Mouse (Mus musculus) midbrain, embryonic 11.5 days (tissue): ENCODE results near the gene Nexn. TPM values are rescaled to one million over a fixed set of nuclear protein-coding genes. Genes with fewer than 3 reads are reported as not detected.

Source experiments
- ATAC-seq: fragments of 200-750 bp; cut with Nextera tagmentation; 2 replicates; pipeline ENCODE4 v1.8.0; 2017; ENCODE audit warnings: moderate TSS enrichment, moderate library complexity; ENCODE audit not compliant: low FRiP score
- DNase-seq: peaks from one replicate; pipeline ENCODE4 v3.0.0; 2015; ENCODE audit warnings: low spot score; ENCODE audit errors: missing footprints
- H3K27ac ChIP-seq: fragments of 300-500 bp; sonication (generic); 2 replicates; pipeline ENCODE4 v1.5.1; 2014; ENCODE audit warnings: low read depth, low read length
- H3K27me3 ChIP-seq: fragments of 300-500 bp; sonication (generic); 2 replicates; pipeline ENCODE4 v1.6.1; 2014; ENCODE audit warnings: mild to moderate bottlenecking, low read length, moderate library complexity, mixed read lengths; ENCODE audit not compliant: control insufficient read depth, insufficient read depth
- H3K36me3 ChIP-seq: fragments of 300-500 bp; sonication (generic); 2 replicates; pipeline ENCODE4 v1.6.1; 2014; ENCODE audit warnings: mild to moderate bottlenecking, low read length, moderate library complexity, mixed read lengths; ENCODE audit not compliant: control insufficient read depth, insufficient read depth
- H3K4me1 ChIP-seq: fragments of 300-500 bp; sonication (generic); 2 replicates; pipeline ENCODE4 v1.6.1; 2014; ENCODE audit warnings: low read length; ENCODE audit not compliant: control insufficient read depth, insufficient read depth
- H3K4me2 ChIP-seq: fragments of 300-500 bp; sonication (generic); 2 replicates; pipeline ENCODE4 v1.6.1; 2014; ENCODE audit warnings: mild to moderate bottlenecking, moderate library complexity
- H3K4me3 ChIP-seq: fragments of 300-500 bp; sonication (generic); 2 replicates; pipeline ENCODE4 v1.5.1; 2014; ENCODE audit warnings: low read depth, low read length
- H3K9ac ChIP-seq: fragments of 300-500 bp; sonication (generic); 2 replicates; pipeline ENCODE4 v1.6.1; 2014; ENCODE audit warnings: low read length
- H3K9me3 ChIP-seq: fragments of 300-500 bp; sonication (generic); 2 replicates; pipeline ENCODE4 v1.6.1; 2016; ENCODE audit warnings: low read length; ENCODE audit not compliant: control insufficient read depth
- WGBS: fragments of 180-500 bp; shearing (Covaris S2); extraction: QIAGEN DNeasy Blood & Tissue Kit; methylation state at CpG from one replicate; pipeline ENCODE4 v1.1.7; 2014; 5-methylcytosine and 5-hydroxymethylcytosine counted together
- polyA plus RNA-seq: library from polyadenylated mRNA; unstranded; fragments of >200 nt; fragmentation: Nextera tagmentation; extraction: Ambion mirVana; gene quantifications from 2 replicates; pipeline ENCODE4 v1.2.1, GENCODE M21; 2014

Nexn gene
- polyA plus RNA-seq, 1 experiment from 2014 or later = 2.6 TPM

DNA sequence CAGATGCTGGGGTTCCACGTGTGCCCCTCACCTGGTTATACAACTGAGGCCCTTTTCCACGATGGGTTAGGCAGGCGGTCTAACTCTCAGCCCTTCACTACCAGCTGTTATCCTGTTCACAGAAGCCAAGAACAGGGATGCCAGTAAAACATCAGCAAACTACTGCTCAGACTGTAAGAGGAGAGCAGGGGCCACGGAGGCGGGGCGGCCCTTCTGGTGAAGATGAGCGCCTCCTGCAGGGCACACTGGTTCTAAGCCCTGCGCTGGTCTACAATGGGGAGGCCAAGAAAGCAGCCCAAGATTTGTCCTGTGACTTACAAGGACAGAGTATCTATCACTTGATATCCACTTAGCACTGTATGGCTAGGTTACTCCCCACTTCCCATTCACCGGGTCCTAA lies 21.7 kb upstream of the Nexn start:
- no peaks in the 10 kb centered on the region for H3K9me3 ChIP-seq
- H3K27ac ChIP-seq = no peak overlapping the region
- H3K4me3 ChIP-seq = no peak overlapping the region
- H3K4me2 ChIP-seq = no peak overlapping the region
- 80% methylated on average over 9 of the region's 9 CpGs for WGBS
- H3K36me3 ChIP-seq = 0 out of 2 replicates have a peak, but pooled peaks cover 5% of the 10 kb centered on the region
- DNase-seq (no peak), ATAC-seq (no peak)
- H3K27me3 ChIP-seq = no peaks in the 10 kb centered on the region
- H3K4me1 ChIP-seq = no peaks in the 10 kb centered on the region
- H3K9ac ChIP-seq = no peak overlapping the region

DNA sequence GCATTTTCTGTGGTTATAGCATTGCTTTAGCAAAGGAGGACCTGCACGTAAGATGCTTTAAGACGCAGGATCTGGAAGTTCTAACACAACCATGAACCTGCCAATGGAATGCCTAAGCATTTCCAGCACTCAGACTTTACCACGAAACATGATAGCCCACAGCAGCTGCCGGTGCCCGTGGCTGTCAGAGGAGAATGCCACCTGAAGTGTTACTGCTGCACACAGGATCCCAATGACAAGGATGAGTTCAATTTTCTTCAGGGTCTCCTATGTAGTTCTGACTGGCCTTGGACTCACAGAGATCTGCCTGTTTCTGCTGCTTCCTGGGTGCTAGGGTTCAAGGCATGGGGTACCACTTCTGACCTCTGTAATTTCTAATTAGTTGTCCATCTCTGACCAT lies 18.6 kb upstream of the Nexn start:
- Histone ChIP-seq H3K27me3 (no peaks in the 10 kb centered on the region), H3K4me3 (no peak overlapping the region), H3K9ac (no peak overlapping the region), H3K4me1 (no peaks in the 10 kb centered on the region), H3K4me2 (no peak overlapping the region), H3K9me3 (no peaks in the 10 kb centered on the region), H3K36me3 (0 out of 2 replicates have a peak, but pooled peaks cover 5% of the 10 kb centered on the region), H3K27ac (no peak overlapping the region)
- WGBS = 93% methylated on average over 5 of the region's 5 CpGs
- DNase-seq = peak; percentile 14
- no peak for ATAC-seq

DNA sequence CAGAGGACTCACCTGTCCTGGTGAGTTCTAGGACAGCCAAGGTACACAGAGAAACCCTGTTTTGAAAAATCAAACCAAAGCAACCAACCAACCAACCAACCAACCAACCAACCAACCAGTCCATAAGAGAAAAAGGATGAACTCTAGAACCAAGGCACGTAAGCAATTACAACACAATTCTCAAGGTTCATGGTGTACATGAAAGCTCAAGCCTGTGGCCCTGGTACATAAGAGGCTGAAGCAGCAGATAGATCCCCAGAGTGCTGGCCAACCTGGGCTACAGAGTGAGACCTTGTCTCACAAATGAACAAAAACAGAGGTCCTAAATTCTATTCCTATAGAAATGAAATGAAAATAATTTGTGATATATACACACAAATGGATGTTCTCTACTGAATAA lies 18.2 kb upstream of the Nexn start:
- no peaks in the 10 kb centered on the region for H3K27me3 ChIP-seq
- H3K4me1 ChIP-seq = no peaks in the 10 kb centered on the region
- no peaks in the 10 kb centered on the region for H3K9me3 ChIP-seq
- H3K4me2 ChIP-seq = no peak overlapping the region
- H3K9ac ChIP-seq = no peak overlapping the region
- 100% methylated on average over 1 of the region's 1 CpGs for WGBS
- ATAC-seq (no peak), DNase-seq (peak; percentile 77)
- H3K27ac ChIP-seq = no peak overlapping the region
- H3K4me3 ChIP-seq = no peak overlapping the region
- 0 out of 2 replicates have a peak, but pooled peaks cover 5% of the 10 kb centered on the region for H3K36me3 ChIP-seq

DNA sequence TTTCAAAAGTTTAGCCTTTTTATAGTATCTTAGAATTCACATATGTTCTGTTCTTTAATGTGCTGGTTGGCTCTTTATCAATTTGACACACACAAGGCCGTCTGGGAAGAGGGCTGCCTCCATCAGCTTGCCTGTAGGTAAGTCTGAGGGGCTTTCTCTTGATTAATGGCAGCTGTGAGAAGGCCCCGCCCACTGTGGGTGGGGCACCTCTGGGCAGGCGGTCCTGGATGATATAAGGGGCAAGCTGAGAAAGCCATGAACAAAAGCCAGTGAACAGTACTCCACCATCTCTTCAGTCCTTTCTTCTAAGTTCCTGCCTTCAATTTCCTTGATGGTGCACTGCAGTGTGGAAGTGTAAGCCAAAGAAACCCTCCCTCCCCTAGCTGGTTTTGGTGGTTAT lies 16.0 kb upstream of the Nexn start:
- peak; percentile 56 for DNase-seq
- Histone ChIP-seq H3K4me1 (no peaks in the 10 kb centered on the region), H3K9ac (no peak overlapping the region), H3K27ac (no peak overlapping the region), H3K4me2 (no peak overlapping the region), H3K4me3 (no peak overlapping the region), H3K9me3 (no peaks in the 10 kb centered on the region), H3K36me3 (0 out of 2 replicates have a peak, but pooled peaks cover 5% of the 10 kb centered on the region), H3K27me3 (no peaks in the 10 kb centered on the region)
- 40% methylated on average over 3 of the region's 3 CpGs for WGBS
- ATAC-seq = no peak

DNA sequence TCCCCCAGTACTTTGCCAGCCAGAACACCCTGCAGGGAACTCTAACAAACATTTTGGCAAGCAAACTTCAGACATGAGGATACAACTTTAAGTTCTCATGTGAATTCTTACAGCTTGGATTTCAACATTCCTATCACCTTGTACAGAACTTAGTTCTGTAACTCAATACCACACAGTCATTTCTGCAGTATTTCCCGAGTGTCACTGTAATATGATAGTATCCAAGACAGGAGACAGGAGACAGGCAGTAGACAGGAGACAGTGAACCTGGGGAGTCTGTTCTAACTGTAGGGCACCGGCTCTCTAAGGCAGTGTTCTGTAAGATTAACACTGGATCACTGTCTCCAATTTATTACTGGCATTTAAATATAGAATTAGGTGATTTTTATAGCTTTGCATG lies 12.3 kb upstream of the Nexn start:
- no peak overlapping the region for H3K4me2 ChIP-seq
- H3K4me1 ChIP-seq = no peaks in the 10 kb centered on the region
- peak; percentile 6 for DNase-seq
- H3K9ac ChIP-seq = no peak overlapping the region
- ATAC-seq = no peak
- H3K4me3 ChIP-seq = no peak overlapping the region
- no peaks in the 10 kb centered on the region for H3K9me3 ChIP-seq
- H3K36me3 ChIP-seq = peaks cover 3% of the 10 kb centered on the region; the same call in 1 of the 2 replicates
- no peak overlapping the region for H3K27ac ChIP-seq
- H3K27me3 ChIP-seq = no peaks in the 10 kb centered on the region
- 77% methylated on average over 2 of the region's 2 CpGs for WGBS

DNA sequence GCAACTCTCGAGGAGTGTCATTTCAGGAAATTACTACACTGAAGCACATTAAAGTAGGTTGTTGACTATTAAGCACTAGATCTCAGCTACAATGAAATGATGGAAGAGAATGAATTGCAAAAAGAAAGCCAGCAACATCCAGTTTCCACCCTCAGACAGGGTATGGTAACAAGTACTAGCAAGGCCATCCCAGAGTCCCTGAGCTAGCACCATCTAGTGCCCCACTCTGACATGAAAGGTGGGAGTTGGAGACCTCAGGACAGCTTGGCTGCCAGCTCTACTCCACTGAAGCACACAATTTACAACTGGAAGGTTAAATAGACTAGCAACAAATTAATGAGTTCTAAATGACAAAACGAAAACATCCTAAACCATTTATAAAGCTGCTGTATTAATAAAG lies 11.8 kb upstream of the Nexn start:
- H3K27ac ChIP-seq = no peak overlapping the region
- H3K4me3 ChIP-seq = no peak overlapping the region
- H3K9ac ChIP-seq = no peak overlapping the region
- H3K4me1 ChIP-seq = no peaks in the 10 kb centered on the region
- WGBS = 89% methylated on average over 2 of the region's 2 CpGs
- H3K9me3 ChIP-seq = no peaks in the 10 kb centered on the region
- ATAC-seq (no peak), DNase-seq (peak; percentile 70)
- no peaks in the 10 kb centered on the region for H3K27me3 ChIP-seq
- no peaks in the 10 kb centered on the region; the same call in 1 of the 2 replicates for H3K36me3 ChIP-seq
- H3K4me2 ChIP-seq = no peak overlapping the region

DNA sequence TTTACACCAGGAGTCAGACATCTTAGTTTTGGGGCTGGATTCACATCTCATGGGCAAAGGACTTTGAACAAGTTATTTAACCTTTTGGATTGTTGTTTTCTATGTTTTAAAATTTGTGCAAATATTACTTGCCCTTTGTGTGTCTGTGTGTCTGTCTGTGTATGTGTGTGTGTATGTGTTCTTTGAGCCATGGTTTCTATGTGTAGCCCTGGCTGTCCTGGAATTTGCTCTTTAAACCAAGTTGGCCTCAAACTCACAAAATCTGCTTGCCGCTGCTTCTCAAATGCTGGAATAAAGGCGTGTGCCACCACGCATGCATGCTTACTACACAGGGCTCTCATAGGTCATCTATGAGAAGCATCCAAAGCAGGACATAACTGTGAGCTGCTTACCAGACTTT lies 10.8 kb upstream of the Nexn start:
- no peak for ATAC-seq
- WGBS = 97% methylated on average over 3 of the region's 3 CpGs

DNA sequence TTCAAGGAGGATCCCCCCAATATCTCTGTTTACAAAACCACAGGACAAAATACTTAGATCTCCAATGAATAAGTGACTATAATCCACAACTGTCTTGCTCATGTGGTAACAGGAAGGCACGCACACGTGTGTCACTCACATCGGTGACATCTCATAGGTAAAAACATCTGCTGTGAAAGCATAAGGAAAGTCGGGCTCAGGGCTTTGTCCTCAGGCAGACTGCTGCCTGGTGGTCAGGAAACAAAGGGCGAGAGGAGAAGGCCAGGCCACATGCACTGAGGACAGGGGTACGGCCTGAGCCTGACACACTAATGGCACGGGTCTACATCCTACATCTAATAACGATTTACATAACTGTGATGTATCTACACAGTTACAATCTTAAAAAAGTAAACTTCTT lies 8.9 kb upstream of the Nexn start:
- no peak overlapping the region for H3K9ac ChIP-seq
- no peaks in the 10 kb centered on the region; the same call in 1 of the 2 replicates for H3K36me3 ChIP-seq
- no peaks in the 10 kb centered on the region for H3K9me3 ChIP-seq
- ATAC-seq (no peak), DNase-seq (peak; percentile 26)
- H3K4me1 ChIP-seq = no peaks in the 10 kb centered on the region
- no peaks in the 10 kb centered on the region for H3K27me3 ChIP-seq
- H3K4me3 ChIP-seq = no peak overlapping the region
- H3K27ac ChIP-seq = no peak overlapping the region
- H3K4me2 ChIP-seq = no peak overlapping the region
- WGBS = 74% methylated on average over 8 of the region's 8 CpGs

More for the DNA sequence above, 10.8 kb upstream of the Nexn start:
- Histone ChIP-seq H3K27me3 (no peaks in the 10 kb centered on the region), H3K9me3 (no peaks in the 10 kb centered on the region), H3K4me1 (no peaks in the 10 kb centered on the region), H3K4me3 (no peak overlapping the region), H3K4me2 (no peak overlapping the region), H3K9ac (no peak overlapping the region), H3K27ac (no peak overlapping the region), H3K36me3 (no peaks in the 10 kb centered on the region; the same call in 1 of the 2 replicates)
- DNase-seq = peak; percentile 56

DNA sequence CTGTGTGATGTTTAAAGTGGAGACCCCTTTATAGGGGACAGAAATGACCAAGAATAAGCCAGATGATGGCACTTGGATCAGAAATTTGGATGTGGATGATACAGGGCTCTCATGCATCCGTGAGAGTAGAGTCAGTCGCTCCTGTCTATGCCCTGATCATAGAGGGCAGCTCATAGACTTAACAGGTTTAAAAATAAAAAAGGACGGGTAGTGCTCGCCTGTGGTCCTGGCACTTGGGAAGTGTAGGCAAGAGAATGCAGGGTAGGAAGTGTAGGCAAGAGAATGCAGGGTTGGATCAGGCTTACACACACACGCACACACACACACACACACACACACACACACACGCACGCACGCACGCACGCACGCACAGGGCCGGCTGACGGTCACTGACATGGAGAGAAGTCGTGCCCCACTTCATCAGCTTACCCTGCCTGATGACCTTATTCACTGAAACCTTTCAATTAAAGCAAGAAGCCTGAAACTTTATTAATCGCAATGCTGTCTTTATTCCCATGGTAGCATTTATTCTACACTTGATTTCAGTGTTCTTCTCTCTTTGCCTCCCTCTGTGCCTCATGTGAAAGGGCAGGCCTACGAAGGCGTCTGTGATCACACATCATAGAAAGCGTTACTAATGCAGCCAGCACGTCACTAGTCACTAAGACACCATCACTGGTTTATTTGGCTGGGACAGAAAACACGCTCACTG lies 7.0 kb upstream of the Nexn start:
- H3K4me3 ChIP-seq = no peak overlapping the region
- H3K9ac ChIP-seq = no peak overlapping the region
- no peaks in the 10 kb centered on the region for H3K9me3 ChIP-seq
- no peaks in the 10 kb centered on the region; the same call in 1 of the 2 replicates for H3K36me3 ChIP-seq
- DNase-seq = peak; percentile 81
- WGBS = 74% methylated on average over 20 of the region's 20 CpGs
- no peak overlapping the region for H3K27ac ChIP-seq
- 0 out of 2 replicates have a peak, but pooled peaks have one; percentile 46 for ATAC-seq
- H3K4me1 ChIP-seq = no peaks in the 10 kb centered on the region
- H3K4me2 ChIP-seq = no peak overlapping the region
- no peaks in the 10 kb centered on the region for H3K27me3 ChIP-seq
